Mouse (Mus musculus) forebrain, embryonic 11.5 days (tissue): Measurements from ENCODE around the gene Inafm2. TPM values are rescaled to one million over a fixed set of nuclear protein-coding genes. Genes with fewer than 3 reads are reported as not detected.

ENCODE experiments used
- ATAC-seq: fragments of 200-750 bp; cut with Nextera tagmentation; replicated peaks from 2 replicates; pipeline ENCODE4 v1.8.0; 2017; ENCODE audit warnings: moderate TSS enrichment; ENCODE audit not compliant: low FRiP score
- DNase-seq: peaks from one replicate; pipeline ENCODE4 v3.0.0-alpha.2; 2017; ENCODE audit warnings: low spot score
- H3K27ac ChIP-seq: fragments of 300-500 bp; sonication (generic); 2 replicates; pipeline ENCODE4 v1.5.1; 2014; ENCODE audit warnings: low read depth, low read length
- H3K27me3 ChIP-seq: fragments of 300-500 bp; sonication (generic); 2 replicates; pipeline ENCODE4 v1.6.1; 2014; ENCODE audit warnings: mild to moderate bottlenecking, low read length, mixed read lengths; ENCODE audit not compliant: control insufficient read depth, insufficient read depth
- H3K36me3 ChIP-seq: fragments of 300-500 bp; sonication (generic); 2 replicates; pipeline ENCODE4 v1.6.1; 2014; ENCODE audit warnings: mild to moderate bottlenecking, low read length, moderate library complexity, mixed read lengths; ENCODE audit not compliant: control insufficient read depth, insufficient read depth
- H3K4me1 ChIP-seq: fragments of 300-500 bp; sonication (generic); replicated peaks from 2 replicates; pipeline ENCODE4 v1.6.1; 2014; ENCODE audit warnings: low read length, mixed read lengths; ENCODE audit not compliant: control insufficient read depth, insufficient read depth
- H3K4me2 ChIP-seq: fragments of 300-500 bp; sonication (generic); 2 replicates; pipeline ENCODE4 v1.6.1; 2014; ENCODE audit warnings: low read depth, mild to moderate bottlenecking, low read length, moderate library complexity, mixed read lengths; ENCODE audit not compliant: severe bottlenecking
- H3K4me3 ChIP-seq: fragments of 300-500 bp; sonication (generic); 2 replicates; pipeline ENCODE4 v1.5.1; 2014; ENCODE audit warnings: low read depth, low read length
- H3K9ac ChIP-seq: fragments of 300-500 bp; sonication (generic); 2 replicates; pipeline ENCODE4 v1.6.1; 2014; ENCODE audit warnings: low read length
- H3K9me3 ChIP-seq: fragments of 300-500 bp; sonication (generic); 2 replicates; pipeline ENCODE4 v1.6.1; 2016; ENCODE audit warnings: low read length, mixed read lengths; ENCODE audit not compliant: control insufficient read depth
- WGBS: fragments of 180-500 bp; shearing (Covaris S2); extraction: QIAGEN DNeasy Blood & Tissue Kit; methylation state at CpG from one replicate; pipeline ENCODE4 v1.1.7; 2014; 5-methylcytosine and 5-hydroxymethylcytosine counted together
- polyA plus RNA-seq: library from polyadenylated mRNA; unstranded; fragments of >200 nt; fragmentation: Nextera tagmentation; extraction: Ambion mirVana; gene quantifications from 2 replicates; pipeline ENCODE4 v1.2.1, GENCODE M21; 2014

The Inafm2 gene
- polyA plus RNA-seq, 1 experiment from 2014 or later = 30.4 TPM

GRCm38 (mm10) chr2:118702883-118703761 lies 42.4 kb upstream of the Inafm2 start:
- Histone ChIP-seq H3K9ac (peak overlapping the region; percentile 16; the same call in 1 of the 2 replicates), H3K36me3 (no peaks in the 10 kb centered on the region), H3K27me3 (peaks cover 86% of the 10 kb centered on the region), H3K4me2 (peak overlapping the region; percentile 58), H3K27ac (no peak overlapping the region), H3K4me1 (peaks cover 30% of the 10 kb centered on the region), H3K9me3 (no peaks in the 10 kb centered on the region), H3K4me3 (peak overlapping the region; percentile 36)
- peak; percentile 31; the same call in 1 of the 2 replicates for ATAC-seq
- peak; percentile 82 for DNase-seq
- WGBS = 0% methylated on average over 85 of the region's 93 CpGs

- ATAC-seq (no peak), DNase-seq (peak; percentile 61)
- WGBS = under 1% methylated on average over 48 of the region's 50 CpGs
- H3K4me3 ChIP-seq = peak within 1 kb of the TSS; percentile 36
- H3K4me1 ChIP-seq = peaks cover 30% of the 10 kb centered on the region
- H3K4me2 ChIP-seq = peak within 1 kb of the TSS; percentile 58
- no peaks in the 10 kb centered on the region for H3K36me3 ChIP-seq
- peaks cover 92% of the 10 kb centered on the region for H3K27me3 ChIP-seq
- no peak within 1 kb of the TSS for H3K27ac ChIP-seq
- H3K9me3 ChIP-seq = no peaks in the 10 kb centered on the region
- H3K9ac ChIP-seq = peak within 1 kb of the TSS; percentile 16; the same call in 1 of the 2 replicates
These were observed 41.4 kb upstream of the Inafm2 start, which contains the start of gene Ankrd63 for GRCm38 (mm10) chr2:118703913-118704730. Gene Ankrd63, minus strand, starts transcription at chr2:118703963.

- Histone ChIP-seq H3K27ac (no peak overlapping the region), H3K36me3 (no peaks in the 10 kb centered on the region), H3K9me3 (no peaks in the 10 kb centered on the region), H3K27me3 (peaks cover 95% of the 10 kb centered on the region), H3K4me2 (no peak overlapping the region), H3K9ac (no peak overlapping the region), H3K4me3 (no peak overlapping the region), H3K4me1 (peaks cover 26% of the 10 kb centered on the region)
- ATAC-seq (no peak), DNase-seq (no peak)
- 4% methylated on average over 6 of the region's 6 CpGs for WGBS
These were observed 39.1 kb upstream of the Inafm2 start for GRCm38 (mm10) chr2:118706436-118706835.

GRCm38 (mm10) chr2:118708472-118708871 lies 37.1 kb upstream of the Inafm2 start:
- 81% methylated on average over 4 of the region's 4 CpGs for WGBS
- peaks cover 18% of the 10 kb centered on the region for H3K4me1 ChIP-seq
- no peak overlapping the region for H3K9ac ChIP-seq
- H3K27ac ChIP-seq = no peak overlapping the region
- ATAC-seq = no peak
- H3K9me3 ChIP-seq = no peaks in the 10 kb centered on the region
- H3K36me3 ChIP-seq = no peaks in the 10 kb centered on the region
- no peak overlapping the region for H3K4me2 ChIP-seq
- H3K4me3 ChIP-seq = no peak overlapping the region
- DNase-seq = no peak
- H3K27me3 ChIP-seq = peaks cover 86% of the 10 kb centered on the region

GRCm38 (mm10) chr2:118709655-118710221 lies 35.8 kb upstream of the Inafm2 start:
- Histone ChIP-seq H3K9me3 (no peaks in the 10 kb centered on the region), H3K4me3 (no peak overlapping the region), H3K4me2 (no peak overlapping the region), H3K27me3 (peaks cover 73% of the 10 kb centered on the region), H3K36me3 (no peaks in the 10 kb centered on the region), H3K27ac (no peak overlapping the region), H3K4me1 (peaks cover 12% of the 10 kb centered on the region), H3K9ac (no peak overlapping the region)
- no peak for DNase-seq
- 40% methylated on average over 4 of the region's 4 CpGs for WGBS
- ATAC-seq = no peak

- peak overlapping the region; percentile 31 for H3K4me3 ChIP-seq
- peak overlapping the region; percentile 63 for H3K4me2 ChIP-seq
- H3K4me1 ChIP-seq = peaks cover 12% of the 10 kb centered on the region
- H3K27ac ChIP-seq = no peak overlapping the region
- peak overlapping the region; percentile 38 for H3K9ac ChIP-seq
- H3K27me3 ChIP-seq = peaks cover 60% of the 10 kb centered on the region
- ATAC-seq = peak; percentile 59
- peak; percentile 76 for DNase-seq
- H3K36me3 ChIP-seq = no peaks in the 10 kb centered on the region
- H3K9me3 ChIP-seq = no peaks in the 10 kb centered on the region
- under 1% methylated on average over 36 of the region's 36 CpGs for WGBS
These were observed 34.5 kb upstream of the Inafm2 start for GRCm38 (mm10) chr2:118711038-118711494.

GRCm38 (mm10) chr2:118713631-118714030 lies 31.9 kb upstream of the Inafm2 start:
- Histone ChIP-seq H3K4me3 (no peak overlapping the region), H3K36me3 (no peaks in the 10 kb centered on the region), H3K4me2 (no peak overlapping the region), H3K4me1 (peaks cover 7% of the 10 kb centered on the region), H3K9ac (no peak overlapping the region), H3K27me3 (peaks cover 35% of the 10 kb centered on the region), H3K27ac (no peak overlapping the region), H3K9me3 (no peaks in the 10 kb centered on the region)
- no peak for DNase-seq
- no peak for ATAC-seq
- 91% methylated on average over 6 of the region's 6 CpGs for WGBS

GRCm38 (mm10) chr2:118714230-118714629 lies 31.3 kb upstream of the Inafm2 start:
- Histone ChIP-seq H3K27ac (no peak overlapping the region), H3K4me2 (no peak overlapping the region), H3K27me3 (peaks cover 31% of the 10 kb centered on the region), H3K4me3 (no peak overlapping the region), H3K4me1 (peaks cover 7% of the 10 kb centered on the region), H3K36me3 (no peaks in the 10 kb centered on the region), H3K9me3 (no peaks in the 10 kb centered on the region), H3K9ac (no peak overlapping the region)
- 41% methylated on average over 4 of the region's 4 CpGs for WGBS
- peak; percentile 38; the same call in 1 of the 2 replicates for ATAC-seq
- no peak for DNase-seq
